Mouse (Mus musculus): ENCODE measurements around the gene Cnih4.

DNA sequence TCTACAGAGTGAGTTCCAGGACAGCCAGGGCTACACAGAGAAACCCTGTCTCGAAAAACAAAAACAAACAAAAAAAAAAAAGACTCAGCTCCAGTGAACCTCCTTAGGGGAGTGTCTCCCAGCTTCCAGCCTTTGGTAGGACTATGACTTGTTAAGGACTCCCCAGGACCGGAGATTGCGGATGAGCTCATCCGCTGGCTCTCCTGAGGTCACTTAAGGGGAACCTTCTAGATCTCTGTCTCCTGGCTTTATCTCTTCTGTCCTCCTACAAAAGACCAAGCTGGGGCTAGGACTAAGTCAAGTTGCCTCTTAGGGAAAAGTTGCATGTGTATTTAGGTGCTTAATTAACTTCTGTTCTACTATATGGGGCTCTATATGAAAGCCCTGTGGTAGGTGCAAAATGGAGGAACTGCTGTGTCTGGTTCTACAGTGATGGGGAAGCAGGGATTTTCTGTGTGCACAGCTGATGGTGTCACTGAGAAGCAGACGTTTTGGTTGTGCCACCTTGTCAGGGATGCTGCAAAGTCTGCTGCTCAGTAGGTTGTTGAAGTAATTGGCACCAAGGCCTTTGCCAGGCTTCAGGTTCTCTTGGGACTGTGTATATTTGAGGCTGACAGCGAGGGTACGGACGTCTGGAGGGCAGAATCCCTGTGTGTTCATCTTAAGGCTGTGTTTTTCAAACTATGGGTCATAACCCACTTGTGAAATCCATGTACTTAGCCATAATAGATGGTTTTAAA, 70.0 kb downstream of the Cnih4 start:
- TF ChIP-seq CTCF (IDR thresholded peaks at IDR 0.05; ENCODE audit: insufficient read depth, low read length) (no peak), POLR2A (IDR thresholded peaks at IDR 0.05; ENCODE audit: borderline replicate concordance, extremely low read depth, low read depth, low read length) (no peak)

Data from lung, adult 2 months (tissue).